Mouse (Mus musculus): ENCODE data around the gene Olfr221.

DNA sequence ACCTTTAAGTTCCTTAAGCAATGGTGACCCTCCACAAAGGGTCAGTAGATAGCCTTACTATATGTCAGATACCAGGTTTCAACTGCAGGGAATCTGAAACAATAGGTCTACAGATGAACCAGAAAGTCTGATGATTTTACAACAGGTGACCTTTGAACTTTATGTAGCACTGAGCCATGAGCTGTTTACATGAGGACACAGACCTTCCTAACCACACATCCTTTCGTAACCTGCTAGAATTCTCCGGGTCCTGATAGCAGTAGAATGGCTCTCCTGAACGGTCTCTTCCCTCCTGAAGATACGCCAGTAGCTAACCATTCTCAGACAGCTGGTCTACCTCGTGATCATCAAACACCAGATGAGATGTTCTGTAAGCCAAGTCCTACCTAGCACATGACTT, 2.9 kb downstream of the Olfr221 start:
- TF ChIP-seq CTCF (IDR thresholded peaks at IDR 0.05; ENCODE audit: low read depth, low read length) = no peak
- no peak for TF ChIP-seq POLR2A (IDR thresholded peaks at IDR 0.05; ENCODE audit: extremely low read depth, insufficient read depth, low read length)
